Mouse (Mus musculus) hematopoietic stem cell, adult 5-6 weeks (primary cell): ENCODE measurements at regions not wholly inside any gene's neighbourhood (a gene's known extent, or its start where the extent isn't known, plus 50 kb on each side); places are given as distances from the start of the nearest gene placed in this dataset.
"Not testable (repeated sequence)": the region's sequence is repeated elsewhere in the genome, so short reads cannot be mapped to it uniquely, and the experiment has no call there.

Experiments
- ATAC-seq, 2 experiments: fragments of 125-278 bp in 1 of 2; replicated peaks in 1 of 2; 2 replicates each; pipeline ENCODE4 v1.8.0; 2016 to 2017; ENCODE audit warnings: inconsistent platforms in 2 of 2, mild to moderate bottlenecking in 2 of 2, moderate number of reproducible peaks in 2 of 2, low read depth in 1 of 2, moderate TSS enrichment in 1 of 2; ENCODE audit not compliant: low FRiP score in 2 of 2, poor library complexity in 2 of 2, severe bottlenecking in 2 of 2, insufficient read depth in 1 of 2, low TSS enrichment in 1 of 2

- ATAC-seq: no peak
Observed at GRCm38 (mm10) chr12:109745731-109746484, 145.8 kb upstream of the Rtl1 start.

DNA sequence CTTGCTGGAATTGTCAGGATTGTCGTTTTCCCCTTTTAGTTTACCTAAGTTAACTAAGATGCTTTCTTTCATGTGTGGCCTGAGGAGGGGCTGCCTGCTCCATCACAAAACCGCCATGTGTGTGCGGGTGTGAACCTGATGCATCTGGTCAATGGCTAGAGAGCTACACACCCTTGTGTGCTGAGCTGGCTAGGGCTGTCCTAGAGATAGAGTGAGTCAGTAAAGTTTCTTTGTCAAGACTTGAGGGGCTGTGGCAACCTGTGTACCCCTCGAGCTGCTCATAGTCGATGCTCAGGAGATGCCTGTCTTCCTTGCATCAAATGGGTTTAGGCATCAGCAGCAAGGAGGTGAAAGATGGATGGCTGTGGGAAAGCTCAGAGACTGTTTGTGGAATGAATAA lies 147.1 kb upstream of the Rtl1 start:
- ATAC-seq: no peak

GRCm38 (mm10) chr12:109747776-109748175 lies 147.6 kb upstream of the Rtl1 start:
- ATAC-seq: no peak

DNA sequence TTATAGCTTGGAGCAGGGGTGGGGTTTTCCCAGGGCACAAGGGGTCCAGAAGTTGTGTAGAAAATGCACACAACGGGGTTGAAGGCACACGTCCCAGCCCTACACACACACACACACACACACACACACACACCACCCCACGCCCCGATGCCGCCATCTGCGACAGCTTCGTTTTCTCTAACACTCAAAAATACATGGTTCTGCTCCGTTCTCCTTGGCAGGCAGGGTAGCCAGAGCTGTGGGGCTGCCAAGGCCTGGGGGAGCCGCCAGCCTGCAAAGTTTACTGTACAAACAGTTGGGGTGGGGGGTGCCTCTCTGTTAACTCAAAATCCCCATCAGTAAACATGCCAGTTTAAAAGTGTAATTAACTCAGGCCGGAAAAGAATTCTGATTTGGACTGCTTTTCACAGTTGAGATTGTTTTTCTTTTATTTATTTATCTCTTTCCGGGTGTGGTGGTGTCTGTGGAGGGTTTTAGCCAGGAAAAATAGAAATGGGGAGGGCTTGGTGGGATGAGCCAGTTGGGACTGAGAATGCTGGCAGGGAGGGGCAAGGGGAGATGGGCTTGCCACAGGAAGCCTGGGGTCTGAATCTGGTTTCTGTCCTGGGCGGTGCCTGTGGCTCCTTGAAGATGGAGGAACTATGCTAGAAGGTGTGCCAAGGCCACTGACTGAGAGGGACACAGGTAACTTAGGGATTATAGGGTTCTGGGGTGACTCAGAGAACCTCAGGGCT lies 148.4 kb upstream of the Rtl1 start:
- no peak for ATAC-seq

DNA sequence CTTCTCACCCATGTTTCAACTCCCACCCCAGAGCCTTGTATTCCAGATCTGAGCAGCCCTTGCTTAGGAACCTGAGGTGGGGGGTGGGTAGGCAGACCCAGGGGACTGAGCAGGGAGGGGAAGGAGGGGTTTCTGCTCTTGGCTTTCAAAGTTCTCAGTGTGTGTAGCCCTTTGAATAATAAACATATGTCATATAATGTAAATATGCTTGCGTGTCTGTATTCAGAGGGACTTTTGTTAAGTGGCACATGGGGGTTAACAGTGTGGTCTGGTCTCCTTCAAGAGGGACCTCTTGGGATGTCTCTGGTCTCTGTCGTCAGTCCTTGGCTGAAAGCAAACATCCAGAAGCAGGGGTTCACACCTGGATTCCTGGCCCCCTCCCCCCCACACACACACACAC lies 149.1 kb upstream of the Rtl1 start:
- no peak for ATAC-seq

GRCm38 (mm10) chr12:109749711-109750243 lies 149.6 kb upstream of the Rtl1 start:
- peak; percentile 78 to 80 for ATAC-seq

- ATAC-seq: no peak
Observed at GRCm38 (mm10) chr12:109754986-109755385, 154.9 kb upstream of the Rtl1 start.

DNA sequence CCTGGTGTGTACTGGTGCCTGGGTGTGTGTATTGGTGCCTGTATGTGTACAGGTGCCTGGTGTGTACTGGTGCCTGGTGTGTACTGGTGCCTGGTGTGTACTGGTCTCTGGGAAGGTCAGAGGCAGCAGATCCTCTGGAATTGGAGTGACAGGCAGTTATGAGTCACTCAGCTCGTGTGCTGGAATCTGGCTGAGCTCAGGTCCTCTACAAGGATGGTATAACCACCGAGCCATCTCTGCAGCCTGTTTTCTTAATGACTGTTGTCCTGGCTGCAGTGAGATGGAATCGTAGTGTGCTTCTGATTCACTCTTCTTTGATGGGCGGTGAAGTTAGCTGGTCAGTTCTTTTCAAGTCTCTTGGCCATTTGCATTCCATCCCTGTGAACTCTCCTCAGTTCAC lies 164.2 kb upstream of the Rtl1 start:
- ATAC-seq: no peak

DNA sequence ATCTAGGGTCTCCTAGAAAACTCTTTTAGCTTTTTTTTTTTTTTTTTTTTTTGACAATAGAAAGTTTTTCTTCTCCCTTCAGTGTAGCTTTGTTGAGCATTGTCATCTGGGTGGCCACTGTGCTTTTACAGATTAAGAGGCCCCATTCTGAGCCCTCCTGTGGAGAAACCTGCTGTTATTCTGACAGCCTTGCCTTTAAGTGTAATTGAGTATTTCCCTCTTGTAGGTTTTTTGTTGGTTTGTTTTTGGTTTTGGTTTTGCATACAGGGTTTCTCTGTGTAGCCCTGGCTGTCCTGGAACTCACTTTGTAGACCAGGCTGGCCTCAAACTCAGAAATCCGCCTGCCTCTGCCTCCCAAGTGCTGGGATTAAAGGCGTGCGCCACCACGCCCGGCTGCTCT lies 166.5 kb upstream of the Rtl1 start:
- not testable (repeated sequence) for ATAC-seq

DNA sequence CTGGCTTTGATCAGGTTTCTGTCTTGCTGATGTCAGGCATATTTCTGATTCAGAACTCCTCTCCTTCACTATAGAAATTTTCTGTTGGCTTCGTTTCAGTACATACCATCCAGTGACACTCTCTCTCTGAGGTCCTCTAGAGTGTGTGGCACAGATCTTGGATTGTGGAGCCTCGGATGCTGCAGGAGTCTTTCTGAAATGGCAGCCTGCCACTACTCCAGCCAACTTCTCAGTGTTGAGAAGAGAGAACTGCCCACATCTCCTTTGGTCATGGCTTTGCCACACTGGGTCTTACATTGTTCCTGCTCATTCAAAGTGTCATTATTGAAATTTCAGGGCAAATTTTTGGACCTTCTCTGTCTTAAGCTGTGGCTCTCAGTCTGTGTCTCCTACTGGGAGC lies 172.4 kb upstream of the Rtl1 start:
- ATAC-seq: no peak

DNA sequence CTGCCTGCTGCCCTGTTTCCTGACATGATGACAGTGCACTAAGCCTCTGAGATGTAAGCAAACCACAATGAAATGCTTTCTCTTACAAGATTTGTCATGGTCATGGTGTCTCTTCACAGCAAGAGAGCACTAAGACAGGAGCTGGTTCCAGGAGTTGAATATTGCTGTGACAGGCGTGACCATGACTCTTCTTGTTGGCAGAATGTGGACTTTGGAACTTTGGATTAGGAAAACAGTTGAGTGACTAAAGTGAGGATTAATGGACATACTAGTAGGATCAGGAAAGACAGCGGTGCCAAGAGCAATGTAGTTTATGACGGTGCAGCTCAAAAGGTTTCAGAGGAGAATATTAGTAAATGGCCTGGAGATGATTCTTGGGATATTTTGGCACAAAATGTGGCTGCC lies 173.8 kb upstream of the Rtl1 start:
- no peak for ATAC-seq

DNA sequence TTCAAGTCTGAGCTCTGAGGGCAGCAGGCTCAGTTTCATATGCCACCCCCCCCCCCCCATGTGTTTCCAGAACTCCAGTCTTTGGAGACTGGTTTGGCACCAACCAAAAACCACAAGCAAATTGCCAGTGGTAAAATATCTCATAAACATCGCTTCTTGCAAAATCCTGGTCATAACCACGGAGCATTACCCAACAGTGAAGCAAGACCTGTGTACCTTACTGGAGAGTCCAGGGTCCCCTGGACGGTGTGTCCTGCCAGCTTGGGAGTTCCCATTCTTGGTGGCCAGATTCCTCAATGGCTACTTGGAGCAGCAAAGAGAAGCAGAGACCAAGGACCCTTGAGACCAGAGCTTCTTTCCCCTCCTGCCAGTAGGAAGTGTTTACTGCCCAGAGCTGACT lies 198.7 kb upstream of the Rtl1 start:
- no peak for ATAC-seq

- ATAC-seq: no peak
Observed at GRCm38 (mm10) chr12:109799395-109799794, 199.3 kb upstream of the Rtl1 start.

DNA sequence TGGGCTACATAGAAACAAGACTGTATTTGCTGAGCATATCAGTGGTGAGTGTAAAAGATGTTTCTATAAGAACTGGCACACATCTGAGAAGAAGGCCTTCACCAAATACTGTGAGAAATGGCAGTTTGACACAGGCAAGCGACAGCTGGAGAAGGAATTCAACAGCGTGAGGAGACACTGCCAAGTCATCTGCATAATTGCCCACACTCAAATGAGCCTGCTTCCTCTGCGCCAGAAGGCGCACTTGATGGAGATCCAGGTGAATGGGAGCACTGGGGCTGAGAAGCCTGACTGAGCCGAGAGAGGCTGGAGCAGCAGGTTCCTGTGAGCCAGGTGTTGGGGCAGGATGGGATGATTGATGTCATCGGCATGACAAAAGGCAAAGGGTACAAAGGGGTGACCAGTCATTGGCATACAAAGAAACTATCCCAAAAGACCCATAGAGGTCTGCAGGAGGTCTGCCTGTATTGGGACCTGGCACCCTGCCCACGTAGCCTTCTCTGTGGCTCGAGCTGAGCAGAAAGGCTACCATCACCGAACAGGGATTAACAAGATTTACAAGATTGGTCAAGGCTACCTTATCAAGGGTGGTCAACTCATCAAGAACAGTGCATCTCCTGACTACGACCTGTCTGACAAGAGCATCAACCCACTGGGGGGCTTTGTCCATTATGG lies 227.2 kb upstream of the Rtl1 start:
- no peak for ATAC-seq

DNA sequence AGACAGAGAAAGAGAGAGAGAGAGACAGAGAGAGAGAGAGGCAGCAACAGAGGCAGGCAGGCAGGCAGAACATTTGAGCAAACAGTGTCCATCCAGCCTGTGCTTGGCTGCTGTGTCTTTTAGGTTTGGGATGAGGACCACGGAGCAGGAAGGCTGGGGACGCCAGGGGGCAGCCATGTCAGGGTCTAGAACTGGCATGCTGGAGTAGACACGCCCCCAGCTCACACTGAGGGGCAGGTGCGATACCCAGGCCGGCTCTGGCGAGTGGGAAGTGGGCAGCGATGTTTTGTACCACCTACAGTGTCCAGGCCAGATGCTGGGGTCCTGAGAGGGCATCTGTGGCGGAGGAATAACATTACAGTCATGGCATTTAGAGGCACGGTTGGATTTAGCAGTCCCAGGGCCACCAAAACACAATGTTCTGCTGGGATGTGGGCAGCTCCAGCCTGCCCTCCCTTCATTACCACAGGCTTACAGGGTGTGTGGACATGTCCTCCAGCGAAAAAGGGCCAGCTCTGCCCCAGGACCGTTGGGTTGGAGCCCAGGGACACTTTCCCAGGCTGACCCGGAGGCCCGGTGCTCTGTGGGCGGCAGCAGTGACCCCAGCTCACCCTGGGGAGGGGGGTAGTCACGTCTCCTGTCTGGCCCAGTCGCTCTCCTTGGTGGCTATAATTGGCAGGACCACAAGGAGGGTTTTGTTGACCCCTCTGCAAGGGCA lies 230.3 kb upstream of the Rtl1 start:
- no peak; a peak in 2 of 4 replicates for ATAC-seq

GRCm38 (mm10) chr12:109832964-109833363 lies 232.8 kb upstream of the Rtl1 start:
- no peak for ATAC-seq

- ATAC-seq: no peak
Observed at GRCm38 (mm10) chr12:109836521-109836920, 236.4 kb upstream of the Rtl1 start.
